ENCODE assay signal across 18 mouse cellular contexts in genomic region chr6:86627946-86628345, GRCm38 (mm10). TPM values are rescaled to one million over a fixed set of nuclear protein-coding genes. Genes with fewer than 3 reads are reported as not detected.
A peak's percentile ranks its signal among the peaks of the same experiment; 100 is the strongest.
DNase-seq lines count a peak whose midpoint lies in the region; ATAC-seq and TF ChIP-seq lines count a peak whose summit lies in the region.
"Had no signal": no experiment of that assay in that cellular context is flagged by ENCODE, and none has a peak within 500 bp of the region (broad histone marks: within the 10 kb centered on the region; RNA-seq: fewer than 3 reads in every experiment).

Gene Asprv1, plus strand, starts transcription at chr6:86628164.

- no peak for ATAC-seq in embryonic facial prominence, embryonic 14.5 days (ENCODE audit: low read depth)
- ATAC-seq in stomach, embryonic 16.5 days (ENCODE audit: insufficient read depth, low FRiP score): no peak; the same call in 1 of the 2 replicates
- ATAC-seq: intestine, embryonic 15.5 days had no signal

- H3K9me3 ChIP-seq in MEL (replicated peaks; ENCODE audit: insufficient read depth, low read length): no peaks in the 10 kb centered on the region
- H3K9me3 ChIP-seq in embryonic facial prominence, embryonic 14.5 days (ENCODE audit: control insufficient read depth, low read length): no peaks in the 10 kb centered on the region
- no peaks in the 10 kb centered on the region for H3K9me3 ChIP-seq in stomach, embryonic 16.5 days (replicated peaks; ENCODE audit: control insufficient read depth, low read length)
- no peaks in the 10 kb centered on the region for H3K9me3 ChIP-seq in hindbrain, embryonic 10.5 days
- H3K9me3 ChIP-seq: G1E; hindbrain, embryonic 12.5 days; intestine, embryonic 15.5 days; megakaryocyte, embryonic 14.5 days; neural tube, embryonic 12.5 days had no signal

- peaks cover 3 to 4% of the 10 kb centered on the region in 2 experiments; a peak in 2 of 4 replicates for H3K27me3 ChIP-seq in MEL (ENCODE audit: control insufficient read depth in 1 of 2, insufficient read depth in 2 of 2, low read length in 2 of 2)
- H3K27me3 ChIP-seq in embryonic facial prominence, embryonic 14.5 days (replicated peaks; ENCODE audit: control insufficient read depth, insufficient read depth, low read length): no peaks in the 10 kb centered on the region
- no peaks in the 10 kb centered on the region for H3K27me3 ChIP-seq in stomach, embryonic 16.5 days (ENCODE audit: control insufficient read depth, insufficient read depth, low read length)
- H3K27me3 ChIP-seq in heart, adult 2 months (ENCODE audit: control insufficient read depth, insufficient read depth, low read length): no peaks in the 10 kb centered on the region
- H3K27me3 ChIP-seq in hindbrain, embryonic 10.5 days (ENCODE audit: insufficient read depth, poor library complexity, severe bottlenecking): no peaks in the 10 kb centered on the region
- H3K27me3 ChIP-seq: hindbrain, embryonic 12.5 days; intestine, embryonic 15.5 days; neural tube, embryonic 12.5 days had no signal

- 64% methylated on average over 10 of the region's 10 CpGs for WGBS in lung, adult 2 months
- 55% methylated on average over 10 of the region's 10 CpGs for WGBS in embryonic facial prominence, embryonic 14.5 days
- 58% methylated on average over 10 of the region's 10 CpGs for WGBS in stomach, embryonic 16.5 days
- 71% methylated on average over 10 of the region's 10 CpGs for WGBS in heart, adult 2 months
- 42% methylated on average over 10 of the region's 10 CpGs for WGBS in hindbrain, embryonic 10.5 days

- no peak within 1 kb of the TSS for H3K4me3 ChIP-seq in lung, adult 2 months (replicated peaks; ENCODE audit: extremely low read depth, low read depth, low read length)
- H3K4me3 ChIP-seq in MEL (ENCODE audit: control insufficient read depth in 1 of 2, insufficient read depth in 1 of 2, low read depth in 2 of 2, low read length in 2 of 2): no peak within 1 kb of the TSS
- no peak within 1 kb of the TSS for H3K4me3 ChIP-seq in embryonic facial prominence, embryonic 14.5 days (ENCODE audit: low read depth, low read length)
- peak within 1 kb of the TSS; percentile 23 for H3K4me3 ChIP-seq in stomach, embryonic 16.5 days (replicated peaks; ENCODE audit: low read length)
- no peak within 1 kb of the TSS for H3K4me3 ChIP-seq in heart, adult 2 months
- no peak within 1 kb of the TSS for H3K4me3 ChIP-seq in hindbrain, embryonic 10.5 days
- H3K4me3 ChIP-seq: hindbrain, embryonic 12.5 days; intestine, embryonic 15.5 days; megakaryocyte, embryonic 14.5 days; neural tube, embryonic 12.5 days had no signal

- no peak for TF ChIP-seq POLR2A in lung, adult 2 months (IDR thresholded peaks at IDR 0.05; ENCODE audit: borderline replicate concordance, extremely low read depth, low read depth, low read length)
- TF ChIP-seq POLR2A in MEL (IDR thresholded peaks at IDR 0.05; ENCODE audit: control insufficient read depth in 1 of 2, insufficient read depth in 1 of 2, low read depth in 1 of 2, low read length in 2 of 2, poor library complexity in 1 of 2): no peak
- no peak for TF ChIP-seq POLR2A in heart, adult 2 months (IDR thresholded peaks at IDR 0.05; ENCODE audit: insufficient read depth, low read depth, low read length)

- no peak within 1 kb of the TSS for H3K27ac ChIP-seq in MEL (ENCODE audit: control insufficient read depth, low read depth, low read length)
- no peak within 1 kb of the TSS for H3K27ac ChIP-seq in embryonic facial prominence, embryonic 14.5 days (replicated peaks; ENCODE audit: low read depth, low read length)
- H3K27ac ChIP-seq in stomach, embryonic 16.5 days (ENCODE audit: low read length): peak within 1 kb of the TSS; percentile 65; the same call in 1 of the 2 replicates
- H3K27ac ChIP-seq in heart, adult 2 months: no peak within 1 kb of the TSS
- no peak within 1 kb of the TSS for H3K27ac ChIP-seq in hindbrain, embryonic 10.5 days
- H3K27ac ChIP-seq: hindbrain, embryonic 12.5 days; intestine, embryonic 15.5 days; neural tube, embryonic 12.5 days had no signal

- intact Hi-C loops in heart, adult 2 months (cut with DNase I): no loop called here

- H3K79me2 ChIP-seq in MEL (ENCODE audit: control insufficient read depth, insufficient read depth, low read length, poor library complexity): no peaks in the 10 kb centered on the region
- no peaks in the 10 kb centered on the region for H3K79me2 ChIP-seq in heart, adult 2 months (replicated peaks; ENCODE audit: control insufficient read depth, insufficient read depth, low read length)

- no peak within 1 kb of the TSS for H3K4me2 ChIP-seq in embryonic facial prominence, embryonic 14.5 days (ENCODE audit: low read depth, low read length)
- H3K4me2 ChIP-seq in stomach, embryonic 16.5 days (ENCODE audit: low read depth, low read length): no peak within 1 kb of the TSS
- H3K4me2 ChIP-seq: hindbrain, embryonic 12.5 days; intestine, embryonic 15.5 days; lung, embryonic 14.5 days; neural tube, embryonic 12.5 days had no signal

- no peak for TF ChIP-seq CTCF in lung, adult 2 months (IDR thresholded peaks at IDR 0.05; ENCODE audit: insufficient read depth, low read length)
- TF ChIP-seq CTCF in MEL (IDR thresholded peaks at IDR 0.05 in 2 of 3, conservative IDR thresholded peaks at IDR 0.05 in 1 of 3; ENCODE audit: control insufficient read depth in 1 of 3, insufficient read depth in 1 of 3, low read depth in 2 of 3, low read length in 3 of 3, poor library complexity in 1 of 3, severe bottlenecking in 1 of 3): no peak
- no peak for TF ChIP-seq CTCF in heart, adult 2 months (IDR thresholded peaks at IDR 0.05)

- DNase-seq in lung, adult 2 months: no peak
- no peak for DNase-seq in lung, adult 18-20 months
- peak; percentile 31 for DNase-seq in MEL (ENCODE audit: low read depth, low spot score)
- peak; percentile 39 for DNase-seq in embryonic facial prominence, embryonic 14.5 days (ENCODE audit: low spot score)
- no peak for DNase-seq in heart, adult 2 months
- DNase-seq in hindbrain, embryonic 10.5 days (ENCODE audit: low spot score): no peak
- DNase-seq in cerebellum, adult 18-20 months: no peak
- DNase-seq: kidney, postnatal 25 days; left cerebral cortex, postnatal 4 days; lung, embryonic 14.5 days had no signal

- no peak for TF ChIP-seq EP300 in MEL (IDR thresholded peaks at IDR 0.05; ENCODE audit: low read depth in 1 of 2, low read length in 2 of 2)
- TF ChIP-seq EP300 in heart, adult 2 months (IDR thresholded peaks at IDR 0.05; ENCODE audit: insufficient read depth, low read depth, low read length): no peak

- no peaks in the 10 kb centered on the region for H3K4me1 ChIP-seq in lung, adult 2 months (ENCODE audit: control insufficient read depth, insufficient read depth, low read length)
- H3K4me1 ChIP-seq in MEL (ENCODE audit: control insufficient read depth in 1 of 2, insufficient read depth in 2 of 2, low read length in 2 of 2): no peaks in the 10 kb centered on the region
- no peaks in the 10 kb centered on the region; the same call in 1 of the 2 replicates for H3K4me1 ChIP-seq in embryonic facial prominence, embryonic 14.5 days (ENCODE audit: control insufficient read depth, insufficient read depth, low read length)
- H3K4me1 ChIP-seq in stomach, embryonic 16.5 days (ENCODE audit: control insufficient read depth, insufficient read depth, low read length): no peaks in the 10 kb centered on the region
- H3K4me1 ChIP-seq in heart, adult 2 months (ENCODE audit: control insufficient read depth, insufficient read depth, low read length): 0 out of 2 replicates have a peak, but pooled peaks cover 2% of the 10 kb centered on the region
- H3K4me1 ChIP-seq in hindbrain, embryonic 10.5 days (replicated peaks): peaks cover 6% of the 10 kb centered on the region; the same call in 1 of the 2 replicates
- H3K4me1 ChIP-seq: intestine, embryonic 15.5 days; neural tube, embryonic 12.5 days had no signal

- TF ChIP-seq RAD21 in MEL (IDR thresholded peaks at IDR 0.05; ENCODE audit: low read depth, low read length): no peak

- H3K36me3 ChIP-seq in MEL (ENCODE audit: control insufficient read depth in 1 of 2, insufficient read depth in 2 of 2, low read length in 2 of 2): no peaks in the 10 kb centered on the region
- no peaks in the 10 kb centered on the region for H3K36me3 ChIP-seq in embryonic facial prominence, embryonic 14.5 days (ENCODE audit: control insufficient read depth, insufficient read depth, low read length)
- H3K36me3 ChIP-seq in stomach, embryonic 16.5 days (ENCODE audit: control insufficient read depth, insufficient read depth, low read length): no peaks in the 10 kb centered on the region
- H3K36me3 ChIP-seq in heart, adult 2 months (ENCODE audit: control insufficient read depth, insufficient read depth, low read length): no peaks in the 10 kb centered on the region
- no peaks in the 10 kb centered on the region for H3K36me3 ChIP-seq in hindbrain, embryonic 10.5 days
- H3K36me3 ChIP-seq: G1E; hindbrain, embryonic 12.5 days; intestine, embryonic 15.5 days; neural tube, embryonic 12.5 days had no signal

- H3K9ac ChIP-seq in MEL (ENCODE audit: control insufficient read depth, low read depth, low read length, poor library complexity, severe bottlenecking): no peak within 1 kb of the TSS
- no peak within 1 kb of the TSS for H3K9ac ChIP-seq in embryonic facial prominence, embryonic 14.5 days (ENCODE audit: low read depth, low read length)
- peak within 1 kb of the TSS; percentile 16; the same call in 1 of the 2 replicates for H3K9ac ChIP-seq in stomach, embryonic 16.5 days (ENCODE audit: low read length)
- no peak within 1 kb of the TSS for H3K9ac ChIP-seq in heart, adult 2 months (ENCODE audit: low read depth, low read length)
- H3K9ac ChIP-seq: hindbrain, embryonic 12.5 days; intestine, embryonic 15.5 days; lung, embryonic 14.5 days; neural tube, embryonic 12.5 days had no signal

TF ChIP-seq in MEL, 35 proteins besides CTCF, POLR2A, EP300 and RAD21 (continues in another document):
- TF ChIP-seq E2F4 (IDR thresholded peaks at IDR 0.05; ENCODE audit: borderline replicate concordance, low read depth, low read length): no peak
- TF ChIP-seq USF1 (IDR thresholded peaks at IDR 0.05; ENCODE audit: low read depth, low read length): no peak
- TF ChIP-seq SMC3 (IDR thresholded peaks at IDR 0.05; ENCODE audit: low read depth, low read length): no peak
- no peak for TF ChIP-seq MAFK (IDR thresholded peaks at IDR 0.05; ENCODE audit: borderline replicate concordance, low read depth, low read length)
- no peak for TF ChIP-seq RCOR1 (IDR thresholded peaks at IDR 0.05; ENCODE audit: low read depth, low read length)
- TF ChIP-seq USF2 (IDR thresholded peaks at IDR 0.05; ENCODE audit: borderline replicate concordance in 1 of 2, insufficient read depth in 1 of 2, low read depth in 1 of 2, low read length in 2 of 2): no peak

RNA-seq across cellular contexts. Expression of gene Asprv1, which starts in this region (rescaled TPM):
- polyA plus RNA-seq in lung, adult 2 months (2012; rRNA removed): 0.43 and 263 TPM in 2 replicates
- not detected in 2 replicates for total RNA-seq in MEL (2012; rRNA removed)
- polyA plus RNA-seq in MEL (2012; ENCODE audit: insufficient read depth in 1 of 2, insufficient read length in 2 of 2, low read depth in 1 of 2, low replicate concordance in 2 of 2, missing spikeins in 1 of 2): not detected
- 37.1 and 74.1 TPM in 2 replicates for polyA plus RNA-seq in embryonic facial prominence, embryonic 14.5 days (2014; fragmentation: Nextera tagmentation; extraction: Ambion mirVana)
- polyA plus RNA-seq in stomach, embryonic 16.5 days (2015; fragmentation: Nextera tagmentation; extraction: Ambion mirVana): 360 and 682 TPM in 2 replicates
- under 1 TPM in 1 of 2 experiments, not detected in 1; 0.31 TPM for total RNA-seq in heart, adult 2 months (2021)
- polyA plus RNA-seq in heart, adult 2 months (2012; rRNA removed): 0.09 and 0.21 TPM in 2 replicates
- polyA plus RNA-seq in hindbrain, embryonic 10.5 days (2016; fragmentation: Nextera tagmentation; extraction: Ambion mirVana): 0.71 TPM in 2 replicates
- total RNA-seq: adrenal gland, postnatal 14 days had no signal
- polyA plus RNA-seq: G1E; heart, embryonic 14.5 days had no signal

Comparison
In these comparisons a context has a peak if more than half of its experiments do, and no peak if none do; other contexts are left out.
1. Peak in DNase-seq in MEL; RNA of the gene not detected or under 1 TPM.